Mouse (Mus musculus) intestine, embryonic 14.5 days (tissue): Measurements from ENCODE around the gene Nrm. TPM values are rescaled to one million over a fixed set of nuclear protein-coding genes. Genes with fewer than 3 reads are reported as not detected.
"Not testable (repeated sequence)": the region's sequence is repeated elsewhere in the genome, so short reads cannot be mapped to it uniquely, and the experiment has no call there.

Source experiments
- ATAC-seq: fragments of 200-750 bp; cut with Nextera tagmentation; replicated peaks from 2 replicates; pipeline ENCODE4 v1.8.0; 2017; ENCODE audit warnings: low read depth, moderate number of reproducible peaks, moderate TSS enrichment, moderate library complexity; ENCODE audit not compliant: low FRiP score, low TSS enrichment
- DNase-seq: peaks from one replicate; pipeline ENCODE4 v3.0.0-alpha.2; 2018; ENCODE audit warnings: low spot score
- H3K27ac ChIP-seq: fragments of 300-500 bp; sonication (generic); 2 replicates; pipeline ENCODE4 v1.5.1; 2014; ENCODE audit warnings: low read depth, mild to moderate bottlenecking, control low read depth
- H3K27me3 ChIP-seq: fragments of 300-500 bp; sonication (generic); replicated peaks from 2 replicates; pipeline ENCODE4 v1.6.1; 2014; ENCODE audit warnings: low read length, control low read depth; ENCODE audit not compliant: control insufficient read depth, insufficient read depth
- H3K36me3 ChIP-seq: fragments of 300-500 bp; sonication (generic); 2 replicates; pipeline ENCODE4 v1.6.1; 2014; ENCODE audit warnings: low read length, control low read depth; ENCODE audit not compliant: control insufficient read depth, insufficient read depth
- H3K4me1 ChIP-seq: fragments of 300-500 bp; sonication (generic); replicated peaks from 2 replicates; pipeline ENCODE4 v1.6.1; 2014; ENCODE audit warnings: low read length, control low read depth, mixed read lengths; ENCODE audit not compliant: control insufficient read depth, insufficient read depth
- H3K4me2 ChIP-seq: fragments of 300-500 bp; sonication (generic); 2 replicates; pipeline ENCODE4 v1.6.1; 2014; ENCODE audit warnings: low read length
- H3K4me3 ChIP-seq: fragments of 300-500 bp; sonication (generic); 2 replicates; pipeline ENCODE4 v1.5.1; 2014; ENCODE audit warnings: low read depth, low read length, control low read depth, mixed read lengths
- H3K9ac ChIP-seq: fragments of 300-500 bp; sonication (generic); 2 replicates; pipeline ENCODE4 v1.6.1; 2014; ENCODE audit warnings: mild to moderate bottlenecking, low read length
- H3K9me3 ChIP-seq: fragments of 300-500 bp; sonication (generic); 2 replicates; pipeline ENCODE4 v1.6.1; 2016; ENCODE audit warnings: low read length, control low read depth; ENCODE audit not compliant: control insufficient read depth
- WGBS: fragments of 180-500 bp; shearing (Covaris S2); extraction: QIAGEN DNeasy Blood & Tissue Kit; methylation state at CpG from one replicate; pipeline ENCODE4 v1.1.7; 2014; 5-methylcytosine and 5-hydroxymethylcytosine counted together
- polyA plus RNA-seq: library from polyadenylated mRNA; unstranded; fragments of >200 nt; fragmentation: Nextera tagmentation; extraction: Ambion mirVana; gene quantifications from 2 replicates; pipeline ENCODE4 v1.2.1, GENCODE M21; 2014

Nrm gene
- polyA plus RNA-seq, 1 experiment from 2014 or later, result 62.6 TPM

GRCm38 (mm10) chr17:35837487-35837886 is 23.6 kb upstream of the Nrm start:
- Histone ChIP-seq H3K27me3 (no peaks in the 10 kb centered on the region), H3K36me3 (peaks cover 43% of the 10 kb centered on the region), H3K9ac (peak overlapping the region; percentile 92), H3K4me1 (peaks cover 31% of the 10 kb centered on the region), H3K4me3 (peak overlapping the region; percentile 69), H3K4me2 (peak overlapping the region; percentile 90), H3K9me3 (no peaks in the 10 kb centered on the region), H3K27ac (peak overlapping the region; percentile 97)
- no peak for ATAC-seq
- peak; percentile 86 for DNase-seq
- WGBS, result under 1% methylated on average over 18 of the region's 18 CpGs

GRCm38 (mm10) chr17:35838122-35838544 is 23.0 kb upstream of the Nrm start, which contains the start of gene Tubb5:
Gene Tubb5, minus strand, starts transcription at chr17:35838306.
- H3K9me3 ChIP-seq, result no peaks in the 10 kb centered on the region
- peak within 1 kb of the TSS; percentile 97 for H3K27ac ChIP-seq
- WGBS, result under 1% methylated on average over 29 of the region's 29 CpGs
- peak; percentile 93 for DNase-seq
- H3K4me3 ChIP-seq, result peak within 1 kb of the TSS; percentile 69
- H3K27me3 ChIP-seq, result no peaks in the 10 kb centered on the region
- H3K4me1 ChIP-seq, result peaks cover 31% of the 10 kb centered on the region
- peak; percentile 67 for ATAC-seq
- H3K4me2 ChIP-seq, result peak within 1 kb of the TSS; percentile 90
- peak within 1 kb of the TSS; percentile 92 for H3K9ac ChIP-seq
- H3K36me3 ChIP-seq, result peaks cover 37% of the 10 kb centered on the region

GRCm38 (mm10) chr17:35838570-35838969 is 22.5 kb upstream of the Nrm start:
- whole genome bisulfite sequencing, result 0% methylated on average over 5 of the region's 5 CpGs
- Histone ChIP-seq H3K36me3 (peaks cover 32% of the 10 kb centered on the region), H3K9me3 (no peaks in the 10 kb centered on the region), H3K27me3 (no peaks in the 10 kb centered on the region), H3K4me1 (peaks cover 31% of the 10 kb centered on the region), H3K4me2 (peak overlapping the region; percentile 78), H3K27ac (peak overlapping the region; percentile 97), H3K9ac (peak overlapping the region; percentile 92), H3K4me3 (peak overlapping the region; percentile 69)
- DNase-seq, result no peak
- no peak for ATAC-seq

GRCm38 (mm10) chr17:35839002-35839401 is 22.1 kb upstream of the Nrm start:
- H3K27ac ChIP-seq, result peak overlapping the region; percentile 97
- not testable (repeated sequence) for H3K27me3 ChIP-seq, H3K9me3 ChIP-seq, ATAC-seq, DNase-seq
- peaks cover 28% of the 10 kb centered on the region for H3K4me1 ChIP-seq
- H3K4me3 ChIP-seq, result peak overlapping the region; percentile 69
- H3K36me3 ChIP-seq, result peaks cover 28% of the 10 kb centered on the region
- WGBS, result 58% methylated on average over 3 of the region's 3 CpGs
- H3K9ac ChIP-seq, result peak overlapping the region; percentile 92
- H3K4me2 ChIP-seq, result peak overlapping the region; percentile 78

- 52% methylated on average over 14 of the region's 14 CpGs for WGBS
- H3K27me3 ChIP-seq, result no peaks in the 10 kb centered on the region
- H3K4me2 ChIP-seq, result peak overlapping the region; percentile 70
- H3K4me1 ChIP-seq, result peaks cover 14% of the 10 kb centered on the region
- ATAC-seq, result no peak
- DNase-seq, result no peak
- H3K9ac ChIP-seq, result peak overlapping the region; percentile 35; the same call in 1 of the 2 replicates
- peaks cover 27% of the 10 kb centered on the region for H3K36me3 ChIP-seq
- H3K27ac ChIP-seq, result peak overlapping the region; percentile 34; the same call in 1 of the 2 replicates
- H3K9me3 ChIP-seq, result no peaks in the 10 kb centered on the region
- H3K4me3 ChIP-seq, result peak overlapping the region; percentile 40
Observed at GRCm38 (mm10) chr17:35840561-35840960, 20.6 kb upstream of the Nrm start.

GRCm38 (mm10) chr17:35841076-35841950 is 19.8 kb upstream of the Nrm start, which contains the start of gene Mdc1:
Gene Mdc1, plus strand, starts transcription at chr17:35841515.
- H3K36me3 ChIP-seq, result peaks cover 27% of the 10 kb centered on the region
- DNase-seq (peak; percentile 98), ATAC-seq (peak; percentile 86)
- H3K27ac ChIP-seq, result peak within 1 kb of the TSS; percentile 66
- H3K9me3 ChIP-seq, result no peaks in the 10 kb centered on the region
- H3K4me2 ChIP-seq, result peak within 1 kb of the TSS; percentile 70
- peak within 1 kb of the TSS; percentile 40 for H3K4me3 ChIP-seq
- peaks cover 9% of the 10 kb centered on the region for H3K4me1 ChIP-seq
- WGBS, result under 1% methylated on average over 59 of the region's 59 CpGs
- H3K27me3 ChIP-seq, result no peaks in the 10 kb centered on the region
- H3K9ac ChIP-seq, result peak within 1 kb of the TSS; percentile 75

GRCm38 (mm10) chr17:35842006-35842405 is 19.1 kb upstream of the Nrm start:
- ATAC-seq (no peak), DNase-seq (no peak)
- Histone ChIP-seq H3K4me2 (peak overlapping the region; percentile 70), H3K9me3 (no peaks in the 10 kb centered on the region), H3K36me3 (peaks cover 30% of the 10 kb centered on the region), H3K4me1 (peaks cover 9% of the 10 kb centered on the region), H3K27me3 (no peaks in the 10 kb centered on the region), H3K4me3 (peak overlapping the region; percentile 40), H3K27ac (peak overlapping the region; percentile 66), H3K9ac (peak overlapping the region; percentile 75)
- 16% methylated on average over 11 of the region's 11 CpGs for WGBS

GRCm38 (mm10) chr17:35843514-35843913 is 17.6 kb upstream of the Nrm start:
- Histone ChIP-seq H3K27ac (no peak overlapping the region), H3K27me3 (no peaks in the 10 kb centered on the region), H3K9ac (no peak overlapping the region), H3K4me3 (no peak overlapping the region), H3K9me3 (no peaks in the 10 kb centered on the region), H3K4me1 (peaks cover 9% of the 10 kb centered on the region), H3K36me3 (peaks cover 45% of the 10 kb centered on the region), H3K4me2 (no peak overlapping the region)
- 92% methylated on average over 3 of the region's 3 CpGs for WGBS
- ATAC-seq, result no peak
- DNase-seq, result no peak
